Comparison of ENCODE assay signal across 19 mouse cellular contexts in the genomic region with DNA sequence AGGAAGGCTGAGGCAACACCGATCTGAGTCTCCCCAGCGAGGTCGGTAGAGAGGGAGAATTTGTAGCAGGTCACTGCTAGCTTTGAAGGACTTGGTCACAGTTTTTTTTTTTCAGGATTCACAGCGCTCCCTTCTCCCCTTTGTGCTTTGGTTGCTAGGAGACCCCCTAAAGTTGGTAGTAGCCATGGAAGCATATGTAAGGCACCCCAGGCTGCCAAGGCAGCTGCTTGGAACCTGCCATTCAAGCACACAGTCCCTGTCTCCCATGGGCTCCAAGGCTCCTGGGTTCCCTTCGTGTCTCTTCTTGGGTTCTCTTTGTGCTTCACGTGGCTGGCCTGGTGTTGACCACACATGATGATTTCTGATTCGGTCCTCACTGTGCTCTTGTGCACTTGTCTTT. TPM values are rescaled to one million over a fixed set of nuclear protein-coding genes. Genes with fewer than 3 reads are reported as not detected.
DNase-seq lines count a peak whose midpoint lies in the region; ATAC-seq and TF ChIP-seq lines count a peak whose summit lies in the region.
"Had no signal": no experiment of that assay in that cellular context is flagged by ENCODE, and none has a peak within 500 bp of the region (broad histone marks: within the 10 kb centered on the region; RNA-seq: fewer than 3 reads in every experiment).

No protein-coding gene starts in this region.

- ATAC-seq in liver, postnatal 0 days, result no peak
- 0 out of 2 replicates have a peak, but pooled peaks have one; percentile 38 for ATAC-seq in forebrain, embryonic 16.5 days
- peak; percentile 75 for ATAC-seq in hindbrain, postnatal 0 days
- ATAC-seq in neural tube, embryonic 15.5 days (ENCODE audit: low FRiP score), result no peak
- ATAC-seq in activated CD4-positive, CD25-positive, alpha-beta regulatory T cell, adult 4 months, result no peak
- ATAC-seq: intestine, postnatal 0 days had no signal

- H3K9me3 ChIP-seq in liver, postnatal 0 days (ENCODE audit: low read length), result no peaks in the 10 kb centered on the region
- no peaks in the 10 kb centered on the region for H3K9me3 ChIP-seq in forebrain, embryonic 16.5 days (ENCODE audit: control insufficient read depth, low read length)
- no peaks in the 10 kb centered on the region for H3K9me3 ChIP-seq in hindbrain, postnatal 0 days (ENCODE audit: low read length)
- no peaks in the 10 kb centered on the region for H3K9me3 ChIP-seq in neural tube, embryonic 15.5 days (replicated peaks)
- H3K9me3 ChIP-seq: embryonic facial prominence, embryonic 12.5 days; heart, embryonic 10.5 days; limb, embryonic 10.5 days had no signal

- H3K4me3 ChIP-seq in liver, postnatal 0 days (ENCODE audit: low read depth, low read length), result no peak overlapping the region
- no peak overlapping the region for H3K4me3 ChIP-seq in forebrain, embryonic 16.5 days (replicated peaks; ENCODE audit: low read length)
- H3K4me3 ChIP-seq in hindbrain, postnatal 0 days (ENCODE audit: low read length), result no peak overlapping the region
- no peak overlapping the region for H3K4me3 ChIP-seq in neural tube, embryonic 15.5 days (replicated peaks)
- H3K4me3 ChIP-seq: embryonic facial prominence, embryonic 12.5 days; heart, embryonic 10.5 days; limb, embryonic 10.5 days; myocyte had no signal

- no peak for TF ChIP-seq EP300 in liver, postnatal 0 days (IDR thresholded peaks at IDR 0.05; ENCODE audit: low read depth)

- WGBS in liver, postnatal 0 days (ENCODE audit: insufficient replicate concordance), result 71% methylated on average over 7 of the region's 7 CpGs
- WGBS in forebrain, embryonic 16.5 days, result 30% methylated on average over 7 of the region's 7 CpGs
- 17% methylated on average over 7 of the region's 7 CpGs for WGBS in hindbrain, postnatal 0 days
- 21% methylated on average over 7 of the region's 7 CpGs for WGBS in neural tube, embryonic 15.5 days

- no peaks in the 10 kb centered on the region for H3K27me3 ChIP-seq in liver, postnatal 0 days (ENCODE audit: insufficient read depth, low read length)
- H3K27me3 ChIP-seq in forebrain, embryonic 16.5 days (replicated peaks; ENCODE audit: control insufficient read depth, insufficient read depth, low read length), result no peaks in the 10 kb centered on the region
- H3K27me3 ChIP-seq in hindbrain, postnatal 0 days (ENCODE audit: insufficient read depth, low read length), result no peaks in the 10 kb centered on the region
- H3K27me3 ChIP-seq in neural tube, embryonic 15.5 days (replicated peaks), result no peaks in the 10 kb centered on the region
- H3K27me3 ChIP-seq: embryonic facial prominence, embryonic 12.5 days had no signal

- no peaks in the 10 kb centered on the region for H3K36me3 ChIP-seq in liver, postnatal 0 days (replicated peaks; ENCODE audit: insufficient read depth, low read length)
- no peaks in the 10 kb centered on the region for H3K36me3 ChIP-seq in forebrain, embryonic 16.5 days (ENCODE audit: control insufficient read depth, insufficient read depth)
- H3K36me3 ChIP-seq in hindbrain, postnatal 0 days (ENCODE audit: insufficient read depth, low read length), result no peaks in the 10 kb centered on the region
- no peaks in the 10 kb centered on the region for H3K36me3 ChIP-seq in neural tube, embryonic 15.5 days
- H3K36me3 ChIP-seq: embryonic facial prominence, embryonic 12.5 days; limb, embryonic 10.5 days had no signal

- no peak overlapping the region; the same call in 1 of the 2 replicates for H3K9ac ChIP-seq in liver, postnatal 0 days (replicated peaks)
- no peak overlapping the region for H3K9ac ChIP-seq in forebrain, embryonic 16.5 days (replicated peaks; ENCODE audit: low read depth, low read length)
- H3K9ac ChIP-seq in hindbrain, postnatal 0 days (replicated peaks; ENCODE audit: low read length), result no peak overlapping the region
- no peak overlapping the region for H3K9ac ChIP-seq in neural tube, embryonic 15.5 days (replicated peaks)
- H3K9ac ChIP-seq: embryonic facial prominence, embryonic 12.5 days; liver, embryonic 14.5 days had no signal

- H3K4me2 ChIP-seq in liver, postnatal 0 days (ENCODE audit: low read depth, low read length), result no peak overlapping the region
- H3K4me2 ChIP-seq in forebrain, embryonic 16.5 days (ENCODE audit: low read length), result no peak overlapping the region
- H3K4me2 ChIP-seq in hindbrain, postnatal 0 days (ENCODE audit: low read depth, low read length), result no peak overlapping the region
- H3K4me2 ChIP-seq in neural tube, embryonic 15.5 days, result no peak overlapping the region
- H3K4me2 ChIP-seq: embryonic facial prominence, embryonic 12.5 days had no signal

- no peak for DNase-seq in liver, postnatal 0 days
- DNase-seq in liver (no peak), MN1 (ENCODE audit: low spot score) (no peak)
- peak; percentile 65 for DNase-seq in hindbrain, postnatal 0 days (ENCODE audit: low spot score)
- DNase-seq: cerebellum, adult 9-10 months; gastrocnemius, postnatal 10 days; kidney, postnatal 25 days; lung, postnatal 14 days; retina, postnatal 1 day; thymus, postnatal 4 days had no signal

- TF ChIP-seq CTCF in liver, postnatal 0 days (IDR thresholded peaks at IDR 0.05; ENCODE audit: low read depth), result no peak
- no peak for TF ChIP-seq CTCF in hindbrain, postnatal 0 days (IDR thresholded peaks at IDR 0.05; ENCODE audit: low read depth)

- 0 out of 2 replicates have a peak overlapping the region, but pooled peaks have one; percentile 12 for H3K27ac ChIP-seq in liver, postnatal 0 days (ENCODE audit: low read depth)
- no peak overlapping the region for H3K27ac ChIP-seq in forebrain, embryonic 16.5 days (ENCODE audit: low read length)
- peak overlapping the region; percentile 41 for H3K27ac ChIP-seq in hindbrain, postnatal 0 days
- peak overlapping the region; percentile 23; the same call in 1 of the 2 replicates for H3K27ac ChIP-seq in neural tube, embryonic 15.5 days (replicated peaks)
- H3K27ac ChIP-seq: embryonic facial prominence, embryonic 12.5 days; heart, embryonic 10.5 days; limb, embryonic 10.5 days; liver, embryonic 14.5 days had no signal

- peaks cover 20% of the 10 kb centered on the region for H3K4me1 ChIP-seq in liver, postnatal 0 days (ENCODE audit: insufficient read depth)
- H3K4me1 ChIP-seq in forebrain, embryonic 16.5 days (replicated peaks; ENCODE audit: control insufficient read depth, insufficient read depth, low read length), result peaks cover 19% of the 10 kb centered on the region
- H3K4me1 ChIP-seq in hindbrain, postnatal 0 days (ENCODE audit: insufficient read depth, low read length), result peaks cover 20% of the 10 kb centered on the region; the same call in 1 of the 2 replicates
- peaks cover 27% of the 10 kb centered on the region for H3K4me1 ChIP-seq in neural tube, embryonic 15.5 days
- H3K4me1 ChIP-seq: embryonic facial prominence, embryonic 12.5 days had no signal

RNA-seq across cellular contexts. Expression of gene Snx10, which starts 5.8 kb away (rescaled TPM):
- 15.3 and 17.7 TPM in 2 replicates for polyA plus RNA-seq in liver, postnatal 0 days (2015; fragmentation: Nextera tagmentation; extraction: Ambion mirVana)
- 61.6 and 70.5 TPM in 2 replicates for polyA plus RNA-seq in forebrain, embryonic 16.5 days (2015; fragmentation: Nextera tagmentation; extraction: Ambion mirVana)
- 45.5 and 46.7 TPM in 2 replicates for total RNA-seq in hindbrain, postnatal 0 days (2014; rRNA removed)
- polyA plus RNA-seq in hindbrain, postnatal 0 days (2015; fragmentation: Nextera tagmentation; extraction: Ambion mirVana), result 75.2 and 83.9 TPM in 2 replicates
- polyA plus RNA-seq in neural tube, embryonic 15.5 days (2015; fragmentation: Nextera tagmentation; extraction: Ambion mirVana), result 55.6 and 63.4 TPM in 2 replicates
- polyA plus RNA-seq in activated CD4-positive, CD25-positive, alpha-beta regulatory T cell, adult 4 months (2017; shearing (Covaris generic)), result 10 to 100 TPM; 23.0 to 32.5 TPM

RNA-seq across cellular contexts. Expression of gene Cbx3, which starts 59.3 kb away (rescaled TPM):
- 169 and 174 TPM in 2 replicates for polyA plus RNA-seq in liver, postnatal 0 days (2015; fragmentation: Nextera tagmentation; extraction: Ambion mirVana)
- 537 and 587 TPM in 2 replicates for polyA plus RNA-seq in forebrain, embryonic 16.5 days (2015; fragmentation: Nextera tagmentation; extraction: Ambion mirVana)
- 82.1 and 87.9 TPM in 2 replicates for total RNA-seq in hindbrain, postnatal 0 days (2014; rRNA removed)
- polyA plus RNA-seq in hindbrain, postnatal 0 days (2015; fragmentation: Nextera tagmentation; extraction: Ambion mirVana), result 463 and 522 TPM in 2 replicates
- 310 and 354 TPM in 2 replicates for polyA plus RNA-seq in neural tube, embryonic 15.5 days (2015; fragmentation: Nextera tagmentation; extraction: Ambion mirVana)
- polyA plus RNA-seq in activated CD4-positive, CD25-positive, alpha-beta regulatory T cell, adult 4 months (2017; shearing (Covaris generic)), result 100 to 1,000 TPM; 744 to 779 TPM

RNA-seq across cellular contexts. Expression of gene Hnrnpa2b1, which starts 59.8 kb away (rescaled TPM):
- polyA plus RNA-seq in liver, postnatal 0 days (2015; fragmentation: Nextera tagmentation; extraction: Ambion mirVana), result 546 and 587 TPM in 2 replicates
- 1,940 and 1,995 TPM in 2 replicates for polyA plus RNA-seq in forebrain, embryonic 16.5 days (2015; fragmentation: Nextera tagmentation; extraction: Ambion mirVana)
- total RNA-seq in hindbrain, postnatal 0 days (2014; rRNA removed), result 143 and 192 TPM in 2 replicates
- 876 and 940 TPM in 2 replicates for polyA plus RNA-seq in hindbrain, postnatal 0 days (2015; fragmentation: Nextera tagmentation; extraction: Ambion mirVana)
- polyA plus RNA-seq in neural tube, embryonic 15.5 days (2015; fragmentation: Nextera tagmentation; extraction: Ambion mirVana), result 1,222 and 1,408 TPM in 2 replicates
- 1,000 to 10,000 TPM in 1 of 2 experiments, 100 to 1,000 TPM in 1; 998 to 1,298 TPM for polyA plus RNA-seq in activated CD4-positive, CD25-positive, alpha-beta regulatory T cell, adult 4 months (2017; shearing (Covaris generic))

Comparison
In these comparisons a context has a peak if more than half of its experiments do, and no peak if none do; other contexts are left out.
1. ATAC-seq: peak in forebrain, embryonic 16.5 days (single experiment) and hindbrain, postnatal 0 days (single experiment); none in liver, postnatal 0 days (single experiment), neural tube, embryonic 15.5 days (single experiment) and activated CD4-positive, CD25-positive, alpha-beta regulatory T cell, adult 4 months (single experiment).